Comparison of ENCODE assay signal across 8 mouse cellular contexts in the genomic region with DNA sequence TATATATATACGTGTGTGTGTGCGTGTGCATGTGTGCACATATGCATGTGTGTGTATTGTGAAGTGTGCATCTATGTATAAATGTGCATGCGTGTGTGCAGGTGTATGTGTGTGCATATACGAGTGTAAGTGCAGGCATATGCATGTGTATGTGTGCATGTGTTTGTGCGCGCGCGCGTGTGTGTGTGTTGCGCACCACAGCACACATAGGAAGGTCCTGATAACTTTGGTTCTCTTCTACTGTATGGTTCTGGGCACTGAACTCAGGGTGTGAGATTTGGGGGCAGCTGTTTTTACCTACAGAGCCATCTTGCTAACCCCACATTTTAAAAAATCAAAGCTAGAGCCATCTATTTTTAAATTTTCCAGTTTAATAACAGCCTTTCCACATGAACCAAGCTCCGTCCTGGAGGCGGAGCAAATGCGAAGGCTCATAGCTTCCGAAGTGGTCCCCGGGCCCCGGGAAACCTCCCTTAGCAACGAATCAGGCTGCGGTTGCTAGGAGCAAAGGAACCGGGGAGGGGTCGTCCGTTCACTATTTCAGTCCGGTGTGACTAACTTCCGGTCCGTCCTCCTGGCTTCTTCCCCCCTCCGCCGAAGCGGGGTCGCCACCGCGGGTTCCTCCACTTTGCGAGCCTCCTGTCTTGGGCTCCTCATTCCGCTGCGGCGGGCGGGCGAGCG. TPM values are rescaled to one million over a fixed set of nuclear protein-coding genes. Genes with fewer than 3 reads are reported as not detected.
DNase-seq lines count a peak whose midpoint lies in the region; ATAC-seq and TF ChIP-seq lines count a peak whose summit lies in the region.

No protein-coding gene starts in this region.

- peak overlapping the region; percentile 63 for H3K27ac ChIP-seq in embryonic facial prominence, embryonic 12.5 days
- H3K27ac ChIP-seq in limb, embryonic 14.5 days (replicated peaks; ENCODE audit: low read depth, low read length): peak overlapping the region; percentile 61; the same call in 1 of the 2 replicates
- peak overlapping the region; percentile 73 for H3K27ac ChIP-seq in midbrain, postnatal 0 days (ENCODE audit: low read depth, low read length)

- no peak for TF ChIP-seq CTCF in midbrain, postnatal 0 days (IDR thresholded peaks at IDR 0.05)

- peak overlapping the region; percentile 71 for H3K4me3 ChIP-seq in erythroblast, embryonic 14.5 days (replicated peaks)
- H3K4me3 ChIP-seq in embryonic facial prominence, embryonic 12.5 days: peak overlapping the region; percentile 96
- peak overlapping the region; percentile 87 for H3K4me3 ChIP-seq in limb, embryonic 14.5 days (replicated peaks; ENCODE audit: low read length)
- H3K4me3 ChIP-seq in midbrain, postnatal 0 days (ENCODE audit: low read depth, low read length): peak overlapping the region; percentile 88

- H3K4me2 ChIP-seq in embryonic facial prominence, embryonic 12.5 days (replicated peaks): peak overlapping the region; percentile 99
- H3K4me2 ChIP-seq in limb, embryonic 14.5 days (replicated peaks; ENCODE audit: low read depth, low read length, severe bottlenecking): peak overlapping the region; percentile 89
- peak overlapping the region; percentile 93 for H3K4me2 ChIP-seq in midbrain, postnatal 0 days (ENCODE audit: low read depth, low read length, poor library complexity, severe bottlenecking)

- H3K4me1 ChIP-seq in erythroblast, embryonic 14.5 days (ENCODE audit: control insufficient read depth): peaks cover 17% of the 10 kb centered on the region
- peaks cover 15% of the 10 kb centered on the region for H3K4me1 ChIP-seq in embryonic facial prominence, embryonic 12.5 days
- H3K4me1 ChIP-seq in limb, embryonic 14.5 days (ENCODE audit: control insufficient read depth, insufficient read depth, low read length): peaks cover 7% of the 10 kb centered on the region
- peaks cover 6% of the 10 kb centered on the region; the same call in 1 of the 2 replicates for H3K4me1 ChIP-seq in midbrain, postnatal 0 days (ENCODE audit: insufficient read depth, low read length)

- ATAC-seq in erythroblast, adult 5-6 weeks (replicated peaks; ENCODE audit: low FRiP score, poor library complexity, severe bottlenecking): no peak
- ATAC-seq in embryonic facial prominence, embryonic 12.5 days (ENCODE audit: insufficient number of reproducible peaks, insufficient read depth, low FRiP score, low TSS enrichment): peak; percentile 86
- peak; percentile 94 for ATAC-seq in limb, embryonic 14.5 days (ENCODE audit: low FRiP score, low read depth)
- ATAC-seq in midbrain, postnatal 0 days (ENCODE audit: low FRiP score): peak; percentile 89

- no peaks in the 10 kb centered on the region for H3K9me3 ChIP-seq in erythroblast, embryonic 14.5 days (ENCODE audit: control insufficient read depth, low read length)
- H3K9me3 ChIP-seq in embryonic facial prominence, embryonic 12.5 days: no peaks in the 10 kb centered on the region
- no peaks in the 10 kb centered on the region for H3K9me3 ChIP-seq in limb, embryonic 14.5 days (ENCODE audit: control insufficient read depth, low read length)
- H3K9me3 ChIP-seq in midbrain, postnatal 0 days (ENCODE audit: low read length): no peaks in the 10 kb centered on the region

- peak; percentile 92 for DNase-seq in heart, adult 8-10 months (ENCODE audit: low spot score)
- DNase-seq in kidney, adult 9 months: peak; percentile 92
- peak; percentile 96 for DNase-seq in limb, embryonic 14.5 days (ENCODE audit: low spot score)
- DNase-seq in midbrain, postnatal 0 days (ENCODE audit: low spot score): peak; percentile 97
- DNase-seq in spleen, postnatal 14 days (ENCODE audit: low spot score in 2 of 2): peak; percentile 76 to 85

- H3K27me3 ChIP-seq in erythroblast, embryonic 14.5 days (ENCODE audit: control insufficient read depth): peaks cover 22% of the 10 kb centered on the region
- H3K27me3 ChIP-seq in embryonic facial prominence, embryonic 12.5 days: no peaks in the 10 kb centered on the region
- no peaks in the 10 kb centered on the region for H3K27me3 ChIP-seq in limb, embryonic 14.5 days (ENCODE audit: control insufficient read depth, insufficient read depth, low read length)
- H3K27me3 ChIP-seq in midbrain, postnatal 0 days (ENCODE audit: insufficient read depth, low read length): no peaks in the 10 kb centered on the region

- 8% methylated on average over 37 of the region's 37 CpGs for WGBS in embryonic facial prominence, embryonic 12.5 days
- WGBS in limb, embryonic 14.5 days: 8% methylated on average over 34 of the region's 37 CpGs
- WGBS in midbrain, postnatal 0 days: 6% methylated on average over 37 of the region's 37 CpGs

- peak overlapping the region; percentile 95 for H3K9ac ChIP-seq in embryonic facial prominence, embryonic 12.5 days
- H3K9ac ChIP-seq in limb, embryonic 14.5 days (ENCODE audit: low read depth, low read length, severe bottlenecking): peak overlapping the region; percentile 92
- H3K9ac ChIP-seq in midbrain, postnatal 0 days (replicated peaks; ENCODE audit: low read length, poor library complexity, severe bottlenecking): peak overlapping the region; percentile 94

- TF ChIP-seq POLR2A in limb, embryonic 14.5 days (IDR thresholded peaks at IDR 0.05; ENCODE audit: borderline replicate concordance, extremely low read depth, insufficient read depth, insufficient read length): no peak

- H3K36me3 ChIP-seq in erythroblast, embryonic 14.5 days (ENCODE audit: control insufficient read depth): peaks cover 9% of the 10 kb centered on the region
- H3K36me3 ChIP-seq in embryonic facial prominence, embryonic 12.5 days: peaks cover 16% of the 10 kb centered on the region
- peaks cover 12% of the 10 kb centered on the region; the same call in 1 of the 2 replicates for H3K36me3 ChIP-seq in limb, embryonic 14.5 days (ENCODE audit: control insufficient read depth, insufficient read depth, low read length)
- H3K36me3 ChIP-seq in midbrain, postnatal 0 days (ENCODE audit: insufficient read depth, low read length): peaks cover 12% of the 10 kb centered on the region

RNA-seq across cellular contexts. Expression of a gene that starts 8.5 kb away (rescaled TPM):
- 0.04 TPM in 1 of 2 replicates, not detected in the other for polyA plus RNA-seq in erythroblast, embryonic 14.5 days (2012)
- not detected in 2 replicates for total RNA-seq in erythroblast, adult 5-6 weeks (2015; ENCODE audit: low replicate concordance)
- total RNA-seq in erythroblast, adult 5-6 weeks (2017; ENCODE audit: low replicate concordance): not detected in 2 replicates
- polyA plus RNA-seq in embryonic facial prominence, embryonic 12.5 days (2016; fragmentation: Nextera tagmentation; extraction: Ambion mirVana): 3.3 and 5.6 TPM in 2 replicates
- total RNA-seq in heart, adult 8-10 months (2022): not detected
- polyA plus RNA-seq in limb, embryonic 14.5 days (2012; rRNA removed): 0.10 and 0.21 TPM in 2 replicates
- polyA plus RNA-seq in limb, embryonic 14.5 days (2014; fragmentation: Nextera tagmentation; extraction: Ambion mirVana): 0.11 TPM in 1 of 2 replicates, not detected in the other
- 175 and 176 TPM in 2 replicates for total RNA-seq in midbrain, postnatal 0 days (2014; rRNA removed)
- polyA plus RNA-seq in midbrain, postnatal 0 days (2015; fragmentation: Nextera tagmentation; extraction: Ambion mirVana): 105 and 109 TPM in 2 replicates

RNA-seq across cellular contexts. Expression of a gene that starts 28.2 kb away (rescaled TPM):
- polyA plus RNA-seq in erythroblast, embryonic 14.5 days (2012): 0.91 and 1.8 TPM in 2 replicates
- total RNA-seq in erythroblast, adult 5-6 weeks (2015; ENCODE audit: low replicate concordance): not detected in 2 replicates
- total RNA-seq in erythroblast, adult 5-6 weeks (2017; ENCODE audit: low replicate concordance): 2.5 TPM in 1 of 2 replicates, not detected in the other
- 14.6 and 14.7 TPM in 2 replicates for polyA plus RNA-seq in embryonic facial prominence, embryonic 12.5 days (2016; fragmentation: Nextera tagmentation; extraction: Ambion mirVana)
- 1 to 10 TPM in 2 of 4 experiments, under 1 TPM in 2; 0.83 to 1.8 (median 0.97) TPM for total RNA-seq in heart, adult 8-10 months (2022)
- 15.5 and 18.9 TPM in 2 replicates for polyA plus RNA-seq in limb, embryonic 14.5 days (2012; rRNA removed)
- 10.9 and 11.5 TPM in 2 replicates for polyA plus RNA-seq in limb, embryonic 14.5 days (2014; fragmentation: Nextera tagmentation; extraction: Ambion mirVana)
- total RNA-seq in midbrain, postnatal 0 days (2014; rRNA removed): 6.3 and 6.4 TPM in 2 replicates
- polyA plus RNA-seq in midbrain, postnatal 0 days (2015; fragmentation: Nextera tagmentation; extraction: Ambion mirVana): 6.1 and 7.4 TPM in 2 replicates

RNA-seq across cellular contexts. Expression of a gene that starts 30.3 kb away (rescaled TPM):
- 2.7 and 3.7 TPM in 2 replicates for polyA plus RNA-seq in erythroblast, embryonic 14.5 days (2012)
- 1.9 and 2.1 TPM in 2 replicates for total RNA-seq in erythroblast, adult 5-6 weeks (2015; ENCODE audit: low replicate concordance)
- total RNA-seq in erythroblast, adult 5-6 weeks (2017; ENCODE audit: low replicate concordance): 0.68 and 4.7 TPM in 2 replicates
- 54.2 and 54.5 TPM in 2 replicates for polyA plus RNA-seq in embryonic facial prominence, embryonic 12.5 days (2016; fragmentation: Nextera tagmentation; extraction: Ambion mirVana)
- total RNA-seq in heart, adult 8-10 months (2022): 10 to 100 TPM; 21.5 to 30.1 (median 24.2) TPM
- polyA plus RNA-seq in limb, embryonic 14.5 days (2012; rRNA removed): 31.4 and 34.0 TPM in 2 replicates
- polyA plus RNA-seq in limb, embryonic 14.5 days (2014; fragmentation: Nextera tagmentation; extraction: Ambion mirVana): 23.7 and 26.0 TPM in 2 replicates
- 7.9 and 9.4 TPM in 2 replicates for total RNA-seq in midbrain, postnatal 0 days (2014; rRNA removed)
- 6.7 and 8.0 TPM in 2 replicates for polyA plus RNA-seq in midbrain, postnatal 0 days (2015; fragmentation: Nextera tagmentation; extraction: Ambion mirVana)

RNA-seq across cellular contexts. Expression of a gene that starts 34.6 kb away (rescaled TPM):
- polyA plus RNA-seq in erythroblast, embryonic 14.5 days (2012): 0.05 and 0.10 TPM in 2 replicates
- 0.84 and 6.3 TPM in 2 replicates for total RNA-seq in erythroblast, adult 5-6 weeks (2015; ENCODE audit: low replicate concordance)
- total RNA-seq in erythroblast, adult 5-6 weeks (2017; ENCODE audit: low replicate concordance): 0.60 and 1.4 TPM in 2 replicates
- 16.3 and 17.1 TPM in 2 replicates for polyA plus RNA-seq in embryonic facial prominence, embryonic 12.5 days (2016; fragmentation: Nextera tagmentation; extraction: Ambion mirVana)
- total RNA-seq in heart, adult 8-10 months (2022): 10 to 100 TPM in 3 of 4 experiments, 1 to 10 TPM in 1; 9.6 to 13.2 (median 12.0) TPM
- 29.0 and 35.3 TPM in 2 replicates for polyA plus RNA-seq in limb, embryonic 14.5 days (2012; rRNA removed)
- polyA plus RNA-seq in limb, embryonic 14.5 days (2014; fragmentation: Nextera tagmentation; extraction: Ambion mirVana): 11.4 and 13.4 TPM in 2 replicates
- total RNA-seq in midbrain, postnatal 0 days (2014; rRNA removed): 45.3 and 56.3 TPM in 2 replicates
- 19.3 and 20.6 TPM in 2 replicates for polyA plus RNA-seq in midbrain, postnatal 0 days (2015; fragmentation: Nextera tagmentation; extraction: Ambion mirVana)

RNA-seq across cellular contexts. Expression of a gene that starts 46.5 kb away (rescaled TPM):
- polyA plus RNA-seq in erythroblast, embryonic 14.5 days (2012): under 0.01 and 0.01 TPM in 2 replicates
- 0.21 TPM in 1 of 2 replicates, not detected in the other for total RNA-seq in erythroblast, adult 5-6 weeks (2015; ENCODE audit: low replicate concordance)
- 0.14 TPM in 1 of 2 replicates, not detected in the other for total RNA-seq in erythroblast, adult 5-6 weeks (2017; ENCODE audit: low replicate concordance)
- 3.4 and 6.3 TPM in 2 replicates for polyA plus RNA-seq in embryonic facial prominence, embryonic 12.5 days (2016; fragmentation: Nextera tagmentation; extraction: Ambion mirVana)
- 100 to 1,000 TPM; 231 to 252 (median 245) TPM for total RNA-seq in heart, adult 8-10 months (2022)
- polyA plus RNA-seq in limb, embryonic 14.5 days (2012; rRNA removed): 4.9 and 6.0 TPM in 2 replicates
- polyA plus RNA-seq in limb, embryonic 14.5 days (2014; fragmentation: Nextera tagmentation; extraction: Ambion mirVana): 2.7 and 3.7 TPM in 2 replicates
- total RNA-seq in midbrain, postnatal 0 days (2014; rRNA removed): 2.0 and 2.7 TPM in 2 replicates
- 5.6 and 6.5 TPM in 2 replicates for polyA plus RNA-seq in midbrain, postnatal 0 days (2015; fragmentation: Nextera tagmentation; extraction: Ambion mirVana)

Comparison
In these comparisons a context has a peak if more than half of its experiments do, and no peak if none do; other contexts are left out.
1. RNA of a gene that starts 8.5 kb away (polyA plus RNA-seq): 105 to 109 TPM in midbrain, postnatal 0 days; 3.3 to 5.6 TPM in embryonic facial prominence, embryonic 12.5 days, 0.10 to 0.21 TPM in limb, embryonic 14.5 days and 0.04 TPM in erythroblast, embryonic 14.5 days; every median in the first group is over 10 times any median in the second.
2. Peak in every context shown above with its lines, with median percentiles within 50 percentile points of each other: H3K4me3 ChIP-seq, H3K27ac ChIP-seq, H3K4me2 ChIP-seq, H3K9ac ChIP-seq and DNase-seq.